Mouse (Mus musculus) lung, postnatal 10 days (tissue): ENCODE measurements around the gene Lrmda.
A peak's percentile ranks its signal among the peaks of the same experiment; 100 is the strongest.

ENCODE experiments used
- DNase-seq: peaks from one replicate; pipeline ENCODE4 v3.0.0; 2021

Gene Lrmda

DNA sequence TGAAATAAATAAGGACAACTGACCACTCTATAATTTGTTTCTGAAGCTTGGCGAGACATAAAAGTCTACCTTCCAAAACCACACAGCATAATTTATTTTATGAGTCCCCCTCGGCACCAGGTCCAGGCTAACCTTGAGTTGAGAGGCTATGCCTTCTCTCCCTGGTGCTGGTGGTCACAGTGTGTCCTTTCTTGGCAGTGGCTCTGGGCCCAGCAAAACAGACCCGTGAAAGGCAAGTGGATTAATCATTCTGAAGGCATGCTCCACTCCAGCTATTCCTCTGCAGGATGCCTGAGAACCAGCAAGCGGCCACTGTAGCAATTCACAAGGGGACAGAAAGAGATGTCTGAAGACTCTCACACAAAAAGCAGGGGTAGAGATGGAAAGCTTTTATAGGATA, 887.2 kb downstream of the Lrmda start:
- DNase-seq, result peak; percentile 8

DNA sequence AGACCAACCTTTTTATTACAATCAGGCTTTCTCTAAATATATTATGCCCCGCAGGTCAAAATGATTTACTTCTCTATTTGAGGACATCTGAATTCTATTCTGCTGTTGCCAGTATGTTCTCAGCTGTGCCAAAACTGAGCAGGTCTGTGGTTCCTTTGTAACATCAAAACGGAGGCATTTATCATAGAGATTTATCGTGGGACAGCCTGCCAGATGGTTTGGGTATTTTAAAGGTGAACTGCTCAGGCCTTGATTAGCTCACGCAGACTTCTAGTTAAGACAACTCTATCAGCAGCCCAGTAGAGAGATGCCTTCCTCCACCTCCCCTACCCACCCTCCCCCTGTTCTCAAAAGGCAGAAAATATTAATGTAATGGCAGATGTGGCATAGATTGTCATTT, 887.7 kb downstream of the Lrmda start:
- no peak for DNase-seq

DNA sequence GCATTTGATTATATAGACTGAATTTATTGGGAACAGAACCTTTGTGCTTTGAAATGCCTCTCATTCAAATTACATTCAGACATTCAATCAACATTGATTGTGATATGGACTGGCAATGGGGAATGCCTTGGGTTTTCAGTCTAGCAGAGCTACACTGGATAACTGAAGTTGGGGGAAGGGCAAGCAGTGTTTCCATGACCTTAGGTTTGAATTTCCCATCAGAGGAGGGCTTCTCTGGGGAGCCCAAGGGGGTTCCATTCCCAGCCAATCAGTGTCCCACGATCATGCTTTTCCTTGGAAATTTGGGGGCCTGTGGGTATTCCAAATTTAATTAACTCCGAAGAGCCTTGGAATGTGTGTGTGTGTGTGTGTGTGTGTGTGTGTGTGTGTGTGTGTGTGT, 888.5 kb downstream of the Lrmda start:
- DNase-seq, result no peak

DNA sequence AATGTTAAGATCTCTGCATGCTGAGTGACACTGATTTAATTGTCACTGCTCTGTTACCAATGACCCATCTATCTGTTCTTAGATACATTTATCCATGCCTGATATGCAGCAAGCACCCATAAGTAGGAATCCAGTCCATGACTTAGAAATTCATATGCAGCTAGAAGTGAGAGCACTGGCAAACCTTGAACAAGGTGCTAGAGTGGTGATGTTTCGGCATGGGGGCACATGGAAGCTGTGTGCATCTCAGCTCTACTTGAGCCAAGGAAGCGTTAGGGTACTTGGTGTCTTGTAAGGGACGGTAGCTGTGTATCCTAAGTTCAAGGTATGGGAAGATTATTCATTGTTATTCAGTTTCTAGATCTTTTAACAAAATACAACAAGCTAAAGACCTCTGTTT, 896.0 kb downstream of the Lrmda start:
- DNase-seq, result no peak

DNA sequence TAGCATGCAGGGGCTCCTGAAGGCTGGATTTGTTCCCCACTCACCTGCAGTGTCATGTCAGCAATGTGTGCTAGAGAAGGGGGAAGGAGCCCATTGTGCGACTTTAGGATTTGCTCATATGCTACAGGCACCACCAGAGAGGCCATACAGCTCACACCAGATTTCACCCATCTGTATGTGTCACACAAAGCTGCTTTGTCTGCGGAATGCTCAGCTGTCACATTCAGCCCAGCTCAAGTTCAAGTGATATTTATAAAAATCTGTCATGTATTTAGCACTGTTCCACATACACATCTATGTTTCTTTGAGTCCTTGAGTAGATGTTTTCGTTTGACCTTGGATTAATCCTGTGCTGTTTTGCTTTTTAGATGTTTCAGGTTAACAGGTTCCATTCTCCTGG, 899.0 kb downstream of the Lrmda start:
- DNase-seq, result no peak

DNA sequence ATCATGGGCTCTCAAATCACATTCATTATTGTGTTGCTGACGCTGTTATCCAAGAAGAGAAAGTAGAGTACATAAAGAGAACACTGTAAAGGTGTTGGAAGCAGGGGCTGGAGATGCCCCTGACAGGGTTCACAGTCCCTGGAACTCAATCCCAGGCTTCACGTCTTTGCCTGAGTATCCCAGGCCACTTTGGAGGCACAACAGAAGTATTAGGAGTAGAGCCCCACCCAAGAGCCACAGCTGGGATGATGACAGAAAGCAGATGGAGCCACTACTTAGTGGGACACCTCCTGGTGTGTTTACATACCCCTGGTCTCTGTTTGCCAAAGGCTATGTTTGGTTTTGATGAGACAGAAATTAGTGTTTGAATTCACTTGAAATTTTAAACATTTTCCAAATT, 899.4 kb downstream of the Lrmda start:
- no peak for DNase-seq

DNA sequence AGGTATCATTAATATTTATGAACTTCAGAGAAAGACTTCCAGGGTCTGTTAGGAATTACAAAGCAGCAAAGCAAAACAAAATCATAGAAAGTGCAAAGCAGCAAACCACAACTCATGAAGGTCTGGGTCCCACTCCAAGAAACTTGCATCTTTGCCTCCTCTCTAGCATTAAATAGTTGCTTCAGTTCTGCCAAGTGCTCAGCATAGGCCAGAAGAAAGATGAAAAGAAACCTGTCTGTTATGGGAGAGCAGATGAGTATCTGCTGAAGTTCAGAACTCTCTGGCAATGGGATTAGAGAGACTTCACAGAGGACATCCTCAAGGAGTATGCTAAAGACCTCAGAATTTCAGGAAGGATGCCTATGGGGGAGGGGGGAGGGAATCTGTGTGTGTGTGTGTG, 901.6 kb downstream of the Lrmda start:
- no peak for DNase-seq

DNA sequence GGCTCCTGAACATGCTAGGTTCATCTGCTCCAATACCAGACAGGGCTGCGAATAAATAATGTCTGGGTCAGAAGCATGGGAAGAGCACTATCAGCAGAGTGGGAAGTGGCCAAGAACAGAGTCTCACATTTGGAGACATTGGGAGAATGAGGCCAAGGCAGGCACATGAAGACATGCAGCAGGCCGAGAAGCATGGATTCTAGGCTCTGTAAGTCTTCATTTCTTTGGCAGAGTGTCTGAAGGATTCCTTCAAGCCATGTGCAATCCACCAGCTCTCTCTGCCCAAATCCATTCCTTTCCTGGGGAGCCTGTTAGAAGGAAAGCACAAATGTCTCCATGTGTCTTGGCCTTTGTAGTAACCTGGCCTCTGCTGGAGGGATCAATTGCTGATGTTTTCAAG, 902.3 kb downstream of the Lrmda start:
- no peak for DNase-seq

DNA sequence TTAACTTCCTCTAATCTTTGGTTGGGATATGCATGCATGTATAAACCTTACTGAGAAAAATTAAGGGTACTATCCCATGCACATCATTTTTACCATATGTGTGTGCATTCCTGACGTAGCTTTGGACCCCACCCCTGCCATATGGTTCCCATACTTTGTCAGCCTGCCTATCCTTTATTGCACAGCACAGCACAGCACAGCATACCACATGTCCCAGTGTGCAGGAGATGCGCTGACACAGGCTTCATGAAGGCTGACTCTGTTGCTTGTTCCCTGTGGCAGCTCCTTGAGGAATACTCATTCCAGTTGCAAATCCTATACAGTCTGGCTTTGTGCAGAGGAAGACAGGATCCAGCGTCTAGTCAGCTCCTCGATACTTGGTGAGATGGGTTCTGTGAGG, 903.1 kb downstream of the Lrmda start:
- DNase-seq, result no peak

DNA sequence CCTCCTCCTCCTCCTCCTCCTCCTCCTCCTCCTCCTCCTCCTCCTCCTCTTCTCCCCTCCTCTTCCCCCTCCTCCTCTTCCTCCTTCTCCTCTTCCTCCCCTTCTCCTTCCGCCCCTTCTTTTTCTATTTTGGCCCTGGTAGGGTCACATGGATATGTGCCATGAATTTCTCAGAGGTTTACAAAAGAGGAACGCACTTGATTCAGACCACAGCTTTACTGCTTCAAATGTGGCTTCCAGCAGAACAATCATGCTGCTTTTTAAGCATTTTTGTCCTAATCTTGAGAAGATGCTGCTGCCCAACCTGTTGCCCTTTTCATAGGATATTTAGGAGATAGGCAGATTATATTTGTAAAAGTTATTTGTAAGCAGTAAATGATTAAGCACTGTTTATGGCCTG, 903.7 kb downstream of the Lrmda start:
- DNase-seq, result no peak

DNA sequence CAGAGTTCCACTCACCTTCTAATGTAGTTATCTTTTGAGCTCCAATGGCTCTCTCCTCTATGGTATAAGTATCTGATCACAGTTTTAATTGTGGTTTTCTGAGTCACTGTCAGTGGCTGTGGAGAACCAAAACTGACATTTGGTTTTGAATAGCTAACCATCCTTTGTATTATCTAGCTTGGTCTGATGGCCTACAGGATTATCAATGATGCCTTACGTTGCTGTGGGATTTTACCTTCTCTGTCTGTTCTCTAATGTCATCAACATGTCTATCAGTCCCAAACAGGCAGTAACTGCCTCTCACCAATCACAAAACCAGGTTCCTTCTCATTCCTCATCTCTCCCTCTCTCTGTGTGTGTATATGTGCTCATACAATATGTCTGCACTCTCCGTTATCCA, 908.8 kb downstream of the Lrmda start:
- DNase-seq, result no peak

DNA sequence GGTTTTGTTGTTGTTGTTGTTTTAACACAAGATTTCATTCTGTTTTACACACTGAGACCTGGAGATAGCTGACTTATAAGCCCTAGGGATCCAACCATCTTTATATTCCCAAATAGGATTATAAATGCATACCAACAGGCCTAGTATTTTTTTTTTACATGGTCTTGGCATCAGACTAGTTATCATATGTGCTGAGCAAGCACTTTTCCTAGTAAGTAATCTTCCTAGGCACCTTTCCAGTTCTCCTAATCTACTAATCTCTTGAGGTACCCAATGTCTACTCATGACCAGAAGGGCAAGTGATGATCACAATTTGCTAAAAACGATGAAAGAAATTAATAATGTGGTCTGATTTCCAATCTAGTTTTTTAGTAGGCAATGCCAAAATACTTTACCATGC, 909.2 kb downstream of the Lrmda start:
- no peak for DNase-seq

DNA sequence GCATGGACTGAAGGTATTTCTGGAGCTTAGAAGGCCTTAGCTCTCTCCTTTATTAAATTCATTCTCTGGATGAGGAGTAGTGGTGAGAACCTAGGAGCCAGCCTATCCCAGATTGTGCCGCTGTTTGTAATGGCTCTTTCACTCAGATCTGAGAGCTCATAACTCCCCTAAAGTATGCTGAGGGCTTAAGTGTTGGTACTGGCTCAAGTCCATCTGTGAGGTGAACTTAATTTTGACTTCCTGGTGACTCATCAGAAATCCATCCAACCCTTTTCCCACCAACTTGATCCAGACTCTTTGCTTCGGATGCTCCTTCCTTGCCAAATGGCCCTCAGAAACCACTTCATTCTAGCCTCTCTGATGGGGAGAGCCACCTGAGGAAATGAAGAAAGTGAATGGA, 910.1 kb downstream of the Lrmda start:
- DNase-seq, result peak; percentile 65

DNA sequence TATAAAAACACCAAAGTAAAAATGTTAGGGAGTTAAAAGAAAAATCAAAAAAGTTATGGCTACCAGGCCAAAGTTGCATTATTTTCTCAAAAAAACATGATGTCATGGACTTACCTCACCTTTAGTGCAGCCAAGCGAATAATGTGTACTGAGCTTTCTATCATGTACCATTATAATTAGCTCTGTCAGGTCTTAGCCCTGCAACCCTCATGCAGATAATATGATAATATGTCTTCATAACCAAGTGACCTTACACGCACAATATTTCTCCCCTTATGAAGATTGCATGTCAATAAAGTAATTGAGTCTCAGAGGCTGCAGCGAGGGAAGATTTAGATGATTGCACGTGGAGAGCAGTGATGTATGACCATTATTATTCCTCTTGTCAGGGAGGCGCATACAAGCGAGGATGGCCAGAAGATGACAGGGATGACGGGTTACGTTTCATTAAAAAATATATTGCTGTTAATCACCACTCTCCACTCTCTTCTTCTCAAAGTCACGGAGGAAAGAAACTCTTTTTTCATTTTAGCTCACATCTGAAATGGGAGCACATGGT, 911.1 kb downstream of the Lrmda start:
- DNase-seq, result no peak

DNA sequence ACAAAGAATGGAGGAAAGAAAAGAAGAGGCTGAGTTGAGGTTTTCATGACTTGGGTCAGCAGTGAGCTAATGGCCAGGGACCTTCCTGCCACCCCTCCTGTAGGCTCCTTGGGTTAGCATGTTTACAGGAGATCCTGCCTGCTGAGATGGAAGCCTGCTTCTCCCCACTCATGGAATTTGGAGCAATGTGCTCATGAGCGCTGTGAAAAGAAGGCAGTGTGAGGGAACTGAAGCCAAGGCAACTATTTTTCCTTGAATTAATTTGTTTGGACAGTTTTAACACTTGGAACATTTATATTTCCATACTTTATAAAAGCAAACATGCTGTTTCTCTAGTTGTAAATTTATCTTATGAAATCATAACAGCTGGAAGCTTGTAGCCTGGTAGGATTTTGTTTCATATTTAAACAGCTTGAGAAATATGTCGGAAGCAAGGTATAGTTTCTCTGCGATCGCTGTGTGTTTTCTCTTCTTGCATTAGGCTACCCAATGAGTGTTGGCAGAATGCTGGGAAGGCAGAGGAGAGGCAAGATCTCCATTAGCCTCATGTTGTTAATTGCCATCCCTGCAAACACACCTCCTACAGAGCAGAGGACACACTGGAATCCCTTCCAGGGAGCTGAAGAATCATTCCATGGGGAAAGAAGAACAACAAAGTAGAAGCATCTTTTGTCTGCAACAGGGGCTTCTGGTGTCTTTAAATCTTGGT, 911.8 kb downstream of the Lrmda start:
- no peak for DNase-seq

DNA sequence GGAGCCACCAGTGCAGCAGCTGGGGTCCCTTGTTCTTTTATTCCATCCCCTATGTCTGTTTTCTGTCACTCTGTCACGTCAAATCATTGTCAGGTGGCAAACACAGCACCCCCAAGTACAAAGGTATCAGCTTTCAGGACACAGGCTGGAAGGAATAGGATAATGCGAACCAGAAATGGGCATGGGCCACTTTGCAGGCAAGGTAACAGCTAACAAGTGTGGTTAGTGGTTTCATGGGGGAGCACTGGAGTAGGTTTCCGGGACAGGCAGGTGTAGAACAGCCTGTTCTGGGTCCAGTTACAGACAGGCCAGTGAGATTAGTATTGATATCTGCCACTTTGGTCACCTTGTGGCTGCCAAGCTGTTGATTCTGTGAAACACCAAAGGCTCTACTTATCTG, 917.2 kb downstream of the Lrmda start:
- DNase-seq, result no peak

DNA sequence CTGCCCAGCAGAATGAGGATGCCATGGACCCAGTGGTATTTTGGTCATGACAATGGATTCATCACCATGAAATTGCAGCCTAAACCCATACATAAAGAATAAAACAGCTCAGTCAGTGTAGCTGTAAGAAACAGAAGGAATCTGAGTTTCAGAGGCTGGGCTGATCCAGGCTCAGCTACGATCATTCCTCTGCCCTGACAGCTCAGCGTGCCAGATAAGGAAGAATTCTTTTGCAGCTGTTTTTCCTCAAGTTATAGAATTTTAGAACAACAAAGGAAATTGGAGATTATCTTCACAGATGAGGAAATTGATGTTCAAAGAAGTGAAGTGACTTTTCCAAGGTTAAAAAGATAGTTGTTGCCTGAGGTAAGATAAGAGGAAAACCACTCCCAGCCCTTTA, 921.1 kb downstream of the Lrmda start:
- no peak for DNase-seq

DNA sequence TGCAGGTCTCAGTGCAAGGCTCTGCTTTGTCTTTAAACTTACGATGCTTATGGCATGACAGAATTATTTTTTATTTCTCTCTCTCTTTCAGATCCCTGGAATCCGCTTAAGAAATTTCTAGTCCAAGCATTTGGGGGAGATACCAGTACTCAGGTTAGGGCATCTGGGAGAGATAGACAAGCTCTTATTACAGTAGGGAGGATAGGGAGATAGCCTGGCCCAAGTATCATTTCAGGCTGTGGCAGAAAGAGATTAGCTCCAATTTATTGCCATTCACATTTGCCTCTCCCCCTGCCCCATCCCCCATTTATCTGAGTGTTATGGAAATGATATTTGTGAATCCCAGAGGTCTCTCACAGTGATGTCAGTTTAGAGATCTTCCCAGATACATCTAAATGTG, 923.1 kb downstream of the Lrmda start:
- DNase-seq, result no peak

DNA sequence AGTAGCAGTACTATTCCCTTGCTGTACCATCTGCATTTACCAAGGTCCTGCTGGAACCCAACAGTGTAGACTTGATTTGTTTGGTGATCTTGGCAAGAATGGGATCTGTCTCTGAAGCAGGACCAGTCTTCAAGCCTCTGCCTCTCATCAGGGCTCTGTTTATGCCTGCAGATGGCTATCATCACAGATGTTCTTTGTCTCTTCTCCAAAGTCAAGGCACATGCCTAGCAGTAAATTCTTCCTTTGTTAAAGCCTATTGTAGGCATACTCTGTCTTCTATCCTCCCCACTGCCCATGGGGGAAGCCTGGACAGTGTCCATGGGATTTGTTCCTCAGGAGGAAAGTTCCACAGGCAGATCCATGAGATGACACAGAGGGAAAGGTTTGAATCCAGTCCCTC, 930.0 kb downstream of the Lrmda start:
- DNase-seq, result no peak

DNA sequence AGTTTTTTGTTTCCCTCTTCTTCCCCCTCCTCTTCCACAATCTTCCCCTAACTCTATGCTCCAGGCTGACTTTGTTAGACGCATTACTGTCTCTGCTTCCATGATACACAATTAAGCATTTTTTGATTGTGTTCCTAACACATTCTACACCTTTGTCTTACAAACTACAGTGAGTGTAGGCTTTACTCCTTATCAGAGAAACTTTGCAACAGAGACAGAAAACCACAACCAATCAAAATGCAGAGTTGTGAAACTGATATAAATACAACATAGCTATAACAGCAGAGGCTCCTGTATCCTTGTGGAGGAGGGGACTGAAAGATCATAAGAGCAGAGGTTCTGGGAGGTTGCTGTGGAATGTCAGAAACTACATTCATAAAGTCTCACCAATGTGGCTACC, 933.5 kb downstream of the Lrmda start:
- DNase-seq, result no peak

DNA sequence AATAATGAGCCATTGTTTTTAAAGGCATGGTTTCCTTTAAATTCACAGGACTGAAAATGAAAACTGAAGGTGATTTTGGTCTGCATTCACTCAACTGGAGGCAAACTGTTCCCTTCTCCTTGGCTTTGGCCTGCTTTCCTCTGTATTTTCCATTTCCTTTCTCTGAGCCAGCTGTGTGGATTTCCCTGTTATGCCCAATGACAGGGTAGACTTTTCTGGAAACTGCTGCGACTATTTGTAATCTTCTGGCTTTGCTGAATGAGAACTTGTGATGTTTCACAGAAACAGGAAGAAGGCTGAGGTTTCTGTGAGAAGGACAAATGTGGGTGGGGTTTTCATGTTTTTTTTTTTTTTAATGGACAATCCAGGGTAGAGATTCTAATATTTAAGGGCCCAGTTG, 940.7 kb downstream of the Lrmda start:
- DNase-seq, result peak; percentile 9

DNA sequence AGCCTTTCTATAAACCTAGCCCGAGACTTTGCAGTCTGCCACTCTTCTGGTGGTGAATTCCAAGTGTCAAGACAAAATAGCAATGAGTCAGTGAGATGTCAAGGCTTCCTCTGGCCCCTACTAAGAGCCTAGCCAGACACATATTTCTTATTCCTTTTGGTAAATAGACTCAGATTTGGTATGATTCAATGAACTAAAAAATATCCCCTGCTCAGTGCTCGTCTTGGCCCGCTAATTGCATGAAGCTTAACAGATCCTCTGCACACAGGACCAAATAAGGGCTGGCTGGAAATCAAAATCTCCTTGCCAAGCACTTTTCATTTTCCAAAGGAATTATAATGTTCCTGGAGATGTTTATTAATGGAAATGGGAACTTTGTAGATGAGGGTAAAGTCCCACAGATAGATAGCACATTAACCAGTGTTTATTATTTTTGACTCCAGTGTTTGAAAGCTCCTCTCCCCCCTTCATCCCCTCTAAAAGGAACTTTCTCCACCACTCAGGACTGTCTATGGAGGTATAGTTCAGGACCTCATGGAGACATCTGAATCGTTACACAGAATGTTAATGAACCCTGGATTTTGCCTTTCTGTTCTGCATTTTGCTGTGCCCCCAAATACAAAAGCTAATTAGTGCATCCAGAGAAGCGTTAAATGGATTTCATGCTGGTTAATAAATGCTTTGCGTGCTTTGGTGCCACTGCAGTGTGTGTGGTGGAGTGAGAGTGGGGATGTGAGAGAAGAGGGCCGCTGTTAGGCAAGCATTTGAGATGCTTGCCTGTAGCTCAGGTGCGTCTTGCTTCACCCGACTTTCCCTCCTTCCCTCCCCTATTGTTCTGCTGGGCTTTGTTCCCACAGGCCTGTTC, 945.5 kb downstream of the Lrmda start:
- DNase-seq, result peak; percentile 24

DNA sequence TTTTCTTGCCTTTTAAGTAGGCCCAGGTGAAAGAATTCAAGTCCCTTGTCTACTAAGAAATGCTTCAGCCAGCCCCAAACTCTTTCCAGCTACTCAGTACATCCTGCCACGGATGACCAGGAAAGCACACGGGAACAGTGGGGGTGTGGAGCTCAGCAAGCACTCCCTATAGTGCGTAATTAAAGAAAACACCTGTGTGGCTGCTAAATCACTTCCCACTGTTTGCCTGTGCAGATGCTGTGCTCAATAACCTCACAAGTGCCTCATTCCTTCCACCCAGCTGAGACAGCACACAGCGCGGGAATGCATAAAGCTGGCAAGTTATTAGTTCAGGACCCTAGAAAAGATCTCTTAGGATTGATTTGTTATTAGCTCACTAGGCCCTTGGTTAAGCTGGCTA, 949.2 kb downstream of the Lrmda start:
- no peak for DNase-seq

DNA sequence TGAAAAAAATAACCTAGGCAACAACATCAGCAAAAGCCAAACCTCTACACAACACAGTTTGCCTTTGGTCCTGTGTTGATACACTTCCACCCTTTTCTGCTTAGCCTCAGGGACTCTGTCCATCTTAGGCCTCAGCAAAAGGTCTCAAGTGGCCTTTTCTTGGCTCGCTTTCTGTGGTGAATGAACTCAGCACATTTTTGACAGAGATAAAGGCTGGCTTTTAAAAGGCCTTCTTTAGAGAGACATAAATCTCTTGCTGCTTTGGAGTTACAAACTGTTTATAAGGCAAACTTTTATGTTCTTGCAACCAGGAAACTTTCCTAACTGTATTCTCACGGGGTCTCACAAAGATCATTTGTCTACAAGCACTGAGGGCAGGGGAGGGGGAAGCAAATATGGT, 967.2 kb downstream of the Lrmda start:
- DNase-seq, result no peak
